Mouse (Mus musculus): Measurements from ENCODE around the gene Ctbp2.

Gene Ctbp2

DNA sequence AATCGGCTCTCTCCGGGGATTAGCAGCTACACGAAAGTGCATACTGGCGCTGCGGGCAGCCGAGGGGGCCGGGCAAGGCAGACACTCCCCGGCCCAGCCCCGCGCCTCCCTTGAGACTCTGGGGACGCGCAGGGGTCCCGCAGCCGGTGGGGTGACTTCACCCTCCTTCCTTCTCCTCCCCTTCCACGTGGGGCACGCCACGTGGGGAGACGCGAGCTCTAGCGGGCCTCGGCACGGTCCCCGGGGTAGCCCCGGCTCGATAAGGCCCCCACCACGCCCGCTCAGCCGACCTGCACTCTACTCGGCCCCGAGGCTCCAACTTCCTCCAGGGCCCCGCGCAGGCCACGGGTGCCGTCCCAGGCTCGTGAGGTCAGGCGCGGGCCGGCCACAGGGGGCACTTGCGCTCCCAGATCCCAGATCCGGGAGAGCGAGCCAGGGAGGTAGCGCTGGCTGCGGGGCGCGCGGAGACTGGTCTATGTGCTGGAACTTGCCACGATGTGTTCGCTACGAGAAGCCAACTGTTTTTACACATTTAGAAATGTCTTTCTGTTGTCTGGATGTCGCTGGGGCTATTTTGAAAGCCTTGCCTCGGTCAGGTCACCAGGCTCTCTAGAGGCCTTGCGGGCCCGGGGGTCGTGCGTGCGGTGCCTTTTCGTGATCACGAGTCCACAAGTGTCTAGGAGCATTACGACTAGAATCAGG is at the start of gene Ctbp2:
Gene Ctbp2 (minus strand): TSS at position 356 of the 702 bp plus-strand sequence.
- DNase-seq: peak; percentile 68

DNA sequence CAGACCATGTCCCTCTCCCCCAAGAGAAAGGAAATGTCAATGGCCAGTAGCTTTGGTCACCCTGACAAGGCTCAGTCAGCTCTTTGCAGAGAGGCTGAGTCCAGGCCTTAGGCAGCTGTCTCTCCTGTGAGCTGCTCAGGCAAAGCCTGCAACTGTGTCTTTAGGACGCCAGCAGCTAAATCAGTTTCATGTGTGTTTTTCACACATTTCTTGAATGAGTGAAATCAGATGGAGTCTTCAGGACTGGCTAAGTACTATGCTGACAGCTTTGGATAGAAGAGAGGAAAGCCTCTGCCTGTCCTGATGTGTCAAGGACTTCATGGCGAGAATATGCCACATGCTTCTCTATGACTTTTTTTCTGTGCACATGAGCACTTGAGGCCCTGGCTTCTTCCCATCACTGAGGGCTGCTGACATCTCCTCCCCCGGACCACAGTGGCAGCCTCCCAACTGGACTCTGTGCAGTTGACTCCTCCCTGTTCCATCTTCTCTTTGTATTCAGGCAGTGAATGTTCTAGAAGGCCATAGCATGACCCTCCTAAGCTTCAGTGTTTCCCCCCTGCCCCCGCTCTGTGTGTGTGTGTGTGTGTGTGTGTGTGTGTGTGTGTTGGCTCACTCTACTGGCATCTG is 47.4 kb upstream of the Ctbp2 start:
- no peak for DNase-seq

DNA sequence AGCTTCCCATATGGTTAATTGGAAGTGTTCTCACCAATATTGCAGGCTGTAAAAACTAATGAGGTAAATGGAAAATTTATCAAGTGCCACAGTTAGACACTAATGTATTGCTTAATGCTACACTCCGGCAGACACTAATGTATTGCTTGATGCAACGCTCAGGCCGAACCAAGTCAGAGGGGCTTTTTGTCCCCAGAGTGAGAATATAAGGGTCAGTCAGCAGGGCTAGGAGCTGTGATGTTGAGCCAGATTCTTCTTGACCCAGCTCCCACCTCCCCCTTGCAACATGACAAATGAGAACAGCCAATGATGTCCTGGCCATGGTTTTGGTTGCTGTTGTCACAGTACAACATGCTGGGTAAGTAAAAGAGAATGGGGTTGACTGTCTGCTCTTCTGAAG is 44.8 kb upstream of the Ctbp2 start:
- no peak for DNase-seq

DNA sequence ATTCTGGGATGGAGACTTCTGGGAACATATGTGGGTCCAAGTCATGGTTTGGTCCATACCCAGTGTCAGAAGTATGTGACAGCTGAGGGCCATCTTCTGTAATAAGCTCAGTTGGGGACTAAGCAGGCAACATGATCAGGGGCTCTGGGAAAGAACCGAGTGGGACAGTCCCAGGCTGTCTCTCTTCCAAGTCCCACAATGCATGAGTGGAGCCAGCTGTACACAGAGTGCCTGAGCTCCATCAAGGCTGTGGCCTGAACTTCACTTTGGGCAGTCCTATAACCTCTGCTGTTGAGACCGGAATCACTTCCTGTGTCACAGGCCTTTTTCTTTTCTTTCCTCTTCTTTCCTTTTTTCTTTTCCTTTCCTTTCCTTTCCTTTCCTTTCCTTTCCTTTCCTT is 43.7 kb upstream of the Ctbp2 start:
- no peak for DNase-seq

DNA sequence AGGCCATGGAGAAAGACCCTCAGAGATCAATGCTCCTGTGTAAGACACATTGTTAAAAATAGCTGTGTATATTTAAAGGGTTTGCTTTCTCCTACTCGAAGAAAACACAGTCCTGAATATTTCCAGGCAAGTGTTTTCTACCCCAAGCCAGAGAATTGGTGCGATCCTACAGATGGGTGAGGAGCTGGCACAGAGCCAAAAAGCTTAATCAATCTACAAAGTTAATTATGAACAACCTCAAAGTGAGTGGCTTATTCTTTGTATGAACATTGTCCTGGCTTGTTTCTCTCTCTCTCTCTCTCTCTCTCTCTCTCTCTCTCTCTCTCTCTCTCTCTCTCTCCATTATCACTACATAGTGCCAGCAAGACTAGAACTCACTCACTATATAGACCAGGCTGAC is 40.6 kb upstream of the Ctbp2 start:
- DNase-seq: no peak

DNA sequence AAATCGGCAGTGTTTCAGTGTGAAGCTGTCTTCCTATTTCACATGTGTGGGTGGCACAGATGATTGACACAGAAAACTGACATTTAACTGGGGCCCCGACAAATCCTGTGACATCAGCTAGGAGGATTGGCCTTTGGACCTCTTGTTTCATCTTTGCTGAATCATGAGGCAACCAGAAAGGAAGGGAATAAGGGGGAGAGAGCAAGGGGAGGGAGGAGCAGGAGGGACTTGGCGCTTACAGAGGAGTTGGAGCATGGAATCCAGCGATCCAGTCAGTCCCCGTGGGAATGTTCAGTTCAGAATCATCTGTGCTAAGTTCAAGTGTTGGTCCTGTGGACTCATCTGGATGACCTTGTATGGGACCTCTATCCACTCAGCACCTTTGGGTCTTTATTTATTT is 38.9 kb upstream of the Ctbp2 start:
- DNase-seq: no peak

DNA sequence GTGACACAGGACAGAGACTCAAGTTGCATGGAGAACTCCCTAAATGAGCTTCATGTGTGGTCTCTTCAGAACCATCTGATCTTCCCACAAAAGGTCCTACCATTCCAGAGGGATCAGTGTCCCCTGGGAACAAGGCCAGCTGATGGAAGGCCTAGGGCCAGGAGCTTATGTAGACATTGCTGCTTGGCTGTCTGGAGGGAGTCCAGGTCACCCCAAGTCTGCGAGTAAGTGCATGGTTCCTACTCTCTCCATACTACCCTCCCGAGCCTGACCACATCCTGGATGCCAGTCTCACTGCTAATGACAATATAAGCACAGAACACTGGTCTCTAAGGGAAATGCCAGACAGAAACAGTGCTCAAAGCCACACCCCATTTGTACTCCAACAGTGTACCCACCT is 38.0 kb upstream of the Ctbp2 start:
- DNase-seq: no peak

DNA sequence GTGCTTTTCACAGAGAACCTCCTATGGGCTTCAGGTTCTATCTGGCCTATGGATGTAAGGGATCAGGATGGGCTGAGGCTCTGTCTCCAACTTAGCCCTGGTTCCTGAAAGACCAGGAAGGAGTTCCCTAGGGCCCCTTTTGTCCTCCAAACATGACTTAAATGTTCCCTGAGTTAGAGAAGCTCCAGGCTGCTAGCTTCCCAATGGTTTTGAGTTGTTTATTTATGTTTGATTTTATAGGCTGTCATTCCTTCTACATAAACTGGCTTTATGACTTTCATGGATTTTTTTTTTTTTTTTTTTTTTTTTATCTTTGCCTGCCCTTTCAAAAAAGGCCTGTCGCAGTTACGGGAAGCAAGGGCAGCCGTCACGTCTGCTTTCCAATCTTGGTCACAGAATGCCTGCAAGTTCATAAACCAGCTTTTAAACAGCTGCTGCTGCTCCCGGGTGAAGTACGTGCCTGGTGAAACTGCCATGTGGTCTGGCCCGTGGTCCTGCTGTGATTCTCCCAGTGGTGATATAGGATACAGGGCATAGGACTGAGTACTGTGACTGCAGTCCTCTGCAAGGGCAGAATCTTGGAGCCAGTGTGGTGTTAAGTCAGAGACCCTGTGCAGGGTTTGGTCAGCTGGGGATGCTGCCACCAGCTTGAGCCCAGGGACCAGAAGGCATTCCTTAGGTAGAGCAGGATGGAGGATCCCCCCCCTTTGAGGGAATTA is 37.4 kb upstream of the Ctbp2 start:
- no peak for DNase-seq

DNA sequence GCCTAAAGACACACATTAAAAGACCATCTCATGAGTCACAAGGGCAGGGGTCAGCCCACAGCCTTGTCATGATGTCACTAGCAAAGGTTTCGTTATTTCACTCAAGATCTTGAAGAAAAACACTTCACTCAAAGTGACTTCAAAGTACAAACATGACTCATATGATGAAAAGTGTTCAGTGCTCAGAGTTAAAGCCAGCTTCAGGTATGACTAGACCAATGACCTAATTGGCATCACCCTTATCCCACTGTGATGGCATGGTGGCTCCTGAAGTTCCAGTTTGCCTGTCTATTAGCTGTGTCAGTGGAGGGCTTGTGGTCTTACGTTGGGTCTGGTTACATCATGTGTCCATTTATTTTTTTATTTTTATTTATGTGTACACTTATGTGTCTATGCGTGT is 35.4 kb upstream of the Ctbp2 start:
- no peak for DNase-seq

DNA sequence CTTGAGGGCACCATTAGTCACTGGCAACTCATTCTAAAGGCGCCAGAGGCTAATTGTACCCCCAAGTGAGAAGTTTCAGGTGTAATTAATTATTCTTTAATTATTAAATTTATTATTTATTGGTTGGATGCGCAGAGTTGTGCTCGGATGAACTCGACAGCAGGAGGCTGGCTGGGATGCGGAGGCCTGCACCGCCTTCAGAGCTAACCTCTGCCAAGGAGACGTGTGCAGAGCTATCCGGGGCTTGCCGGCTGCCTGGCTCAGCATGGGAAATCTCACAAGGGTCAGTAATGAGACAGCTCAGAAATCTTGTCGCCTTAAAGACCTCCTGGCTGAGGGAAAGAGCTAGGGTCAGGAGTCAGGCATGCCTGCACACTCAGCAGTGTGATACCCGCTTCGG is 31.5 kb upstream of the Ctbp2 start:
- DNase-seq: no peak

DNA sequence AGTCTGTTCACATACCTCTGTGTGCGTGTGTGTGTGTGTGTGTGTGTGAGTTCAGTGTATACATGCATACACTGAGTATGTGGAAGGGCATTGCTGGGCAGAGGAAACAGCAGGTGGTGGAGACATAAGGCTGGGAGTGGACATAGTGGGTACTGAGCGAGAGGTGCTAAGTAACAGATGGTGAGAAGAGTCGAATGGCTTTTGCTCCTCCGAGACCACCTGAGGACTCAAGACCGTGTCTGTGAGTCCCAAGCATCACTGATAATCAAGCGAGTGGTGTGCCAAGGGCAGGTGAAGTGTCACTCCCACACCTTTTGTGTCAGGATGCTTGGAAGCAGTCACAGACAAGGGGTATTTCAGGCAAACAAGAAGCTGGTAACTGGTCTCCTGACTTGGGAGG is 30.7 kb upstream of the Ctbp2 start:
- no peak for DNase-seq

DNA sequence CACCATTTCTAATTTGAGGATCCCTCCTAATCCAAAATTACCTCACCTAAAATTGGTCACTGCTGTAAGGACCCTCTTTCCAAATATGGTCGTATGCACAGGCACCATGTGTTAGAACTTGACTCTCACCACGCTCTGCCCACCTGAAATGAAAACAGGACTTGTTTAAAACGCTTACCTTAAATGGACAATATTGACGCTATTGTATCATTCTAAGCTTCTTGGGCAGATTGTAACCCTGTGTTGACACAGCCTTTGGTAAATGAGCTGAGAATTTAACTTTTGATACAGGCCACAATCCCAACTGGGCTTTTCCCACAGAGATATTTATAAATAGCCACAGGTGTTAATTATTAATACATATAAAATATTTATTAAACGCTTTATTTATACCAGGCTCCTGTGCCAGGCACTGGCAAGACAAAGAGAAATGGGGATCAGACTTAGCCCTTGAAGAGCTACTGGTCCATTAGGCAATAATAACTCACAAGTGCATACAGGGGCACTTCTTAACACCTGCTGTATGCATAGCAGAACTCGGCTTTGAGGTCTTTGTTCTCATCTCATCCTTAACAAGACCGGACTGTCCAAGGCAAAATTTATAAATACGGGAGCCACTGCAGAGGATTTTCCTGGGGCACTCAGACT is 15.7 kb upstream of the Ctbp2 start:
- DNase-seq: no peak

DNA sequence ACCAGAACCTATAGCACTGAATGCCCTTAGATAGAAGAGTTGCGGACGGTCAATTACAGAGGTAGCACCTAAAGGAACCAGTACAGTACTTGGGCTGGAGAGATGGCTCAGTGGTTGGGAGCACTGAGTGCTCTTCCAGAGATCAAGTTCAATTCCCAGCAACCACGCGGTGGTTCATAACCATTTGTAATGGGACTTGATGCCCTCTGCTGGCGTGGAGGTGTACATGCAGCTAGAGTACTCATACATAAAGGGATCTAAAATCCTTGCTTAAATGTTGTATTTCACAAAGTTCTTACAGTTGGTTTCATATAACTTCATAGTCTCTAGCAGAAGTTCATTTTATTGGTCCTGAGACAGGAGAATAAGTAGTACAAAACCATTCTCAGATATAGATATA is 9.4 kb upstream of the Ctbp2 start:
- no peak for DNase-seq

DNA sequence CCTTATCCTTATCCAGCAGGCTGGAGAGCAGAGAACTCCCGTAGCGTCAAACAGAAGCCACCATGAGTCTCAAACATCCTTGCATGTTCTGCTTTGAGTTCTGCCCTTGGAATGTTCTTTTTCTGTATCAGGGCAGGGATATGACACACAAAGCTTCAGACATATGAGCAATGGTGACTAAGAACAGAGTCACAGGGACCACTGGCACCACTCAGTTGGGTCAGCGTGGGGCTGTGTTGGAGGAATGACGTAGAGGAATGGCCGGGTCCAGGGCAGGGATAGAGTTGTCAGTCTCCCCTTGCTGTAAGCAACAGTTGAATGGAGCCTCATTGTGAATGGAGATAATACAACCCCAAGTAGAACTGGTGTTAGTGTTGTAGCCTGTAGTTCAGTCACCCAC is 8.5 kb upstream of the Ctbp2 start:
- DNase-seq: no peak

DNA sequence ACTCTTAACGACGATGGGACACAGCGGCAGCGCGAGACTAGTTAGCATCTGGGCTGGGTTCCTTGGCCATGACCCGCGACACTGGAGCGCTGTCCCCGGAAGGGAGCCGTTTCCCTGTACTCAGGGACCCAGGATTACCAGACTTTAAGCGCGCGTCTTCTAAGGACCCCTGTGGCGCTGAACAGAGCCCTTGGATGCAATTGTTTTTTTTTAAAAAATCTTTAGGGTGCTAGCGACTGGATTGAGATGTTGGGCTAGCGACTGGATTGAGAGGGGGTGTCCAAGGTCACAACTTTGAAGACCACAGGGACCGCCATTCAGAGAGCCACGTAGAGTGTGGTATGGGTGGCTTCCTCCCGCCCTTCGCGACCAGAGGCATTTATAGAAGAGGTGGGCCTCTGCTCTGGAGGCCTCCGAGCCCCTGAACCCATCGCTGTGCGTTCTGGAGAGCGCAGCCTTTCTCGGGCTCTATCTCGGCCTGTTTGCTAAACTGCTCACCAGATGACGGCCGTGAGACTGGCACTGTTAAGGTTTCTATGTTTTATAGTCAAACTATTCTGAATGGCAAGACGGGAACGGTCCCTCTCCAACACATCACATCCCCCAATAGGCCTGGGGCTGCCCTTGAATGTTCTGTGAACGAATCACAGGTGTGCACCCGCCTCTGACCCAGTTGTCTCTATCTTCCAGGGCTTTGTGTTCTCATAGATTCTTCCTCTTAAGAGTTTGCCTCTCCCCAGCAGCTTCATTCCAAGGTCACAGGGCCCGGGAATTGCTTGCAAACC is 739 bp upstream of the Ctbp2 start:
- no peak for DNase-seq

DNA sequence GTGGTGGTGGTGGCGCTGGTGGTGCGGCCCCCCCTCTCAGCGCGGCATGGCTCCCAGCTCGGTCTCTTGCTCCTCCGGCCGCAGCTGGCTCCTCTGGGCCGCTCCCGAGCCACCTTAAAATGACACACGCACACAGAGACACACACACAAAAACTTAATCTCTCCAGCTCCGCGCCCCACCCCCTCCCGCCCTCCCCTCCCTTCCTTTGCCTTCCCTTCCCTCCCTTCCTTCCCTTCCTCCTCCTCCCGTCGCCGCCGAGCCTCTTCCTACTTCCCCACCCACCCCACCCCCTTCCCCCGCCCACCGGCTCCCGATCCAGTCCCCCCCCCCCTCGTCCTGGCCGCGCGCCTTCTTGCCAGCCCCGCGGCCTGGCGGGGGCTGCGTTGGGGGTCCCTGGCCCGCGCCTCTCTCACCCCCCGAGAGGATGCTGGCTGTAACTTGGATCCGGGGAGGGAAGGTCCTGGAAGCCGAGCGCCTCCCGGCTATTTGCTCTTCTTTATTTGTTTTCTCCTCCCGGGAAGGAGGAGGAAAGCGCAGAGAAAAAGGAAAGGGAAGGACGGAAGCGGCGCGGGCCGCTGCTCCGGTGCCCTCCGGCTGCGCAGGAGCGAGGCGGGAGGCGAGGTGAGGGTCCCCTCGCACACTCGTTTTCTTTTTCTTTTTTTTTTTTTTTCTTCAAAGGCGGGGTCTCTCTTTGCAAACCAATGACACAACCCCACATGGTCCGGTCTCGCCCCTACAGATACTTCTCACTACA is 733 bp downstream of the Ctbp2 start, which contains the start of gene Fgfr2:
Gene Fgfr2 (minus strand): TSS at position 107 of the 755 bp plus-strand sequence.
- peak; percentile 50 for DNase-seq

DNA sequence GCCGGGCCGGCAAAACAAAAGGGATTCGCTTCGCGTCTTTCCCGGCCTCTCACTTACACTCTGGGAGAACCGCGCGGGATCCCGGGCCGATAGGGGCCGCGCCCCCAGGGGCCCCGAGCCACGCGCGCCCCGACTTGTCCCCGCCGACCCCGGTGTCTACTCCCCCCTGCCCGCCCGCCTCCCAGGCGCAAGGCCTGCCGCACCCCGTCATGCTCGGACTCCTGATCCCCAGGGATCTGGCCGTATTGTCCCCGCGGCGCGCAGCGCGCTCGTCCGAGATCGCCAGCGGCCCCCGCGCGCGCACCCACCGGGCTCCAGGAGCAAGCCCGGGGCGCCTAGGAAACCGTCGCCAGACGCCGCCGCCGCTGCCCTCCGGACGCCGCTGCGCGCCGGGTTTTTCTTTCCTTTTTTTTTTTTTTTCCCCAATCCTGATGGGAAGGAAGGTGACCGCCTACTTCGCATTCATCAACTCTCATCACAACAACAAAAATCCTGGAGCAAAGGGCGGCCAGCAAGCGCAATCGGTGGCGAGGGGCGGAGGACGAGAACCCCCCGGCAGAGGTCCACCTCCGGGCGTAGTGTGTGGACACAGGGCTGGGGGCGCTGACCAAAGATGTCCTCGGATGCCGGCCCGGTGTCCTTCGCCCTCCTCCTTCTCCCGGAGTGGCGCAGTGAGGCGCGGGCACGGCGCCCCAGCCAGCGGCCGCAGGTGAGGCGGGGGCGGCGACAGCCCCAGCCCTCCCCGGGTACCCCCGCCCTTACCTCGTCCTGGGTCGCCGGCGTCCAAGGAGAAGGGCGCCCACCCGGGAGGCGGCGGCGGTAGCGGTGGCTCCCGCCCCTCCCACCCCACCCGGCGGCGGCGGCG is 1.5 kb downstream of the Ctbp2 start:
- DNase-seq: peak; percentile 39

DNA sequence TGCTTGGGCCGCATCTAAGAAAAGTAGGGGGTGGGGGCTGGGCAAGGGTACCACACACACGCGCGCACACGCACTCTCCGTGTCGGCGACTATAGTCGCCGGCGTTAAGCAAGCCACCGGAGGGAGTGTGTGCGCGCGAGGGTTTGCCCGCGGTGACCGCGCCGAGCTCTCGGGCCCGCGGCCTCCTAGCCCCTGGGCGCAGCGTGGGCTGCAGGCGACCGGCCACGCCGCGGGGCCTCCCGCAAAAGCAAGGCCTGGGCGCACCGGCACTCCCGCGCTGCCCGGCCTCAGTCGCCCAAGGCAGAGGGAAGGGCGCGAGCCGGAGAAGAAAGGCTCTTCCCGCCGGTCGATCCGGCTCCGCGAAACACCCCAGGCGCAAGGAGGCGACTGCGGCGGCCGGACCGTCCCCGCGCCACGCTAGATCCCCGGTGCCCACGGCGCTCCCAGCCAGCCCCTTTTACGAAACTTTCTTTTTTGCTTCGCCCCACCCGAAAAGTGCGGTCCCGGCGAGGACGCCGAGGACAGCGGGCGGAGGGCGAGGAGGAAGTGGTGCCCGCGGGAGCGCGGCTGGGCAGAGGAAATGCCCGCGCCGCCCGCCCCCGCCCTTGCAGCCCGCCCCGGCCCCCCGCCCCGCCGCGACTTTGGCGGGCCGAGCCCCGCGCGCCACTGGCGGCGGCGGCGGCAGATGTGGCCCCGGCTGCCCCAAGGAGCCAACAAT is 2.3 kb downstream of the Ctbp2 start:
- no peak for DNase-seq

DNA sequence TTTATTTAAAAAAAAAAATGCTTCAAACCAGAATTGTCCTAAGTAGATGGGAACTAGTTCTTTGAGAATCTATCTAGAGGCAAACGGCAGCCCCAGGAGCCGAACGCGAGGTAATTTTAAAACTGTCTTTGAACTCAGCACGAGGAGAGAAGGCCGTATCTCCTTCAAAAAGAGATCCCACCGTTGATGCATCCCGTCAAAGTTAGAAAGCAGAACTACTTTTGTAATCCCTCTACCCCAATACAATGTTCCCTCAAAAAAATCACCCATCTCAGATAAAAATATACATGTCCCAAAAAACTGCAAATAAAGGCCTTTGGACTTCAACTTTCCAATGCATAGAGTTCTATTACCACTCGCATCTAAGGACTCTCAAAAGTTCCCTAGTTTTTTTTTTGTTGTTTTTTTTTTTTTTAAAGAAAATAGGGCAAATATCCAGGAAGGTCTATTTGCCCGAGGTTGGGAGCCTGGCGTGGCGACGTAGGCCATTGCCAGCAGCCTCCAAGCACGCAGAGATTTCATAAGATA is 3.0 kb downstream of the Ctbp2 start:
- no peak for DNase-seq

DNA sequence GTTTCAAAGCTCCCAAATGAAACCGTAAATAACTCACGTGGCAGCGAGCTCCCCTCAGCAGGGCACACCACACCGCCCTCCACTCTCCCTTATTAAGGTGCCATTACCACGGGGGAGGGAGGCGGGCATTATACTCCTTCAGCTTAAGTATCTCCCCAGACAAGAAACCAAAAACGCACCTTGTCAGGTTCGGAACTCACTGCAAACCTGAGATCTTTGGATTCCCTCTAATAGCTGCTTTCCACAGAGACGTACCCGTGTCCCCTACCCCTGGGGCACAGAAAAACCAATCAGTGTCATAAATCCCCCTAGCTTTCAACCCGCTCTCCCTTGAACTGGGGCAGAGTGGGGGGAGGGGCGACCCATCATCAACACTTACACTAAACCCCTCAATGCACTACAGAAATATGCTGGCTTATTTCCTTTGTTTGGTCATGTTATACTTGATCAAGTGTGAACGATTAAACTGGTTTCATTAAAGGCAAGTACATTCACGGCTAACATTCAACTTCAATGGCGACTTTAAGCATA is 3.9 kb downstream of the Ctbp2 start:
- no peak for DNase-seq

All from right cerebral cortex, postnatal 14 days (tissue).